Mouse (Mus musculus) monocyte, adult 5-6 weeks (primary cell): ENCODE measurements around the gene Rem1. TPM values are rescaled to one million over a fixed set of nuclear protein-coding genes. Genes with fewer than 3 reads are reported as not detected.

Experiments used
- ATAC-seq: fragments of 153-309, 156-312 bp; replicated peaks from 2 replicates; pipeline ENCODE4 v1.8.0; 2017; ENCODE audit warnings: mild to moderate bottlenecking; ENCODE audit not compliant: low TSS enrichment, insufficient number of reproducible peaks, severe bottlenecking, poor library complexity, low FRiP score
- total RNA-seq: library from RNA; stranded (forward); fragments of 200-1000, 200-491, 200-594 nt; gene quantifications from 3 replicates; pipeline ENCODE4 v1.2.3, GENCODE M21; 2017

Gene Rem1
- 0.68 to 0.75 TPM in 2 of 3 replicates, not detected in the other for total RNA-seq

DNA sequence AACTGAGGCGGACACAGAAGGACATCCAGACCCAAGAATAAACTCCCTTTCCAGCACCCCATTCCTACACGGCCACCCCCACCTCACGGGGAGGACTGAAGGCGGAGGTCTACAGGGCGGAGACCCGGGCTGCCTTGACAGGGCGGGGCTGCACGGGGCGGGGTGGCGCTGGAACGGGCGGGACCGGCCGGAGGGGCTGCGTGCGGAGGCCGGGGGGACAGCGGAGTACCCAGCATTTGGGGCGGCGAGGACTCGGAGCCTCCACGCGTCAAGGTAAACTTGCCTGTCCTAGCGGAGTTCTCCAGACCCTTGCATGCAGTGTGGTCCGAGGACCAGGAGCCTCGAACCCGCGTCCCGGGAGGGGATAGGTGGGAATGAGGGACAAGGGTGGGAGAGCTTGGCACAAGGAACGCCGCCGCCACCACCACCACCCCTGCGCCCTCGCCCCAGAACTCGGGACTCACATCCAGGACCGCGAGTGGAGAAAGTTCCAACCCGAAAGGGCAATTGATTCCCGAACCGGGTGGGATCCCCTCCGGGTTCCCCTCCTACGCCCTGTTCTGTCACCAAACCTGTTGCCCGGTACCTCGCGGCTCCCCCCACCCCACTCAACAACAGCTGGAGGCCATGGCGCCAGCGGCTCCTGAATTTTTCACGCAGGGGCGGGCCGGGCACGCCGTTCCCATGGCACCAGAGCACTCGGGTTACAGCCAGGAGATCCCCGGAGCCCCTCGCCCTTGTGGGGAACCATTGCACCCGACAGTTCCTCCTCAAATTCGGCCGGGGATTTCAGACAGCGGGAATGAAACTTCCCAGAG, at the start of gene Rem1:
Rem1 (plus strand) TSS at position 178 of the 818 bp plus-strand sequence.
- ATAC-seq, result no peak

DNA sequence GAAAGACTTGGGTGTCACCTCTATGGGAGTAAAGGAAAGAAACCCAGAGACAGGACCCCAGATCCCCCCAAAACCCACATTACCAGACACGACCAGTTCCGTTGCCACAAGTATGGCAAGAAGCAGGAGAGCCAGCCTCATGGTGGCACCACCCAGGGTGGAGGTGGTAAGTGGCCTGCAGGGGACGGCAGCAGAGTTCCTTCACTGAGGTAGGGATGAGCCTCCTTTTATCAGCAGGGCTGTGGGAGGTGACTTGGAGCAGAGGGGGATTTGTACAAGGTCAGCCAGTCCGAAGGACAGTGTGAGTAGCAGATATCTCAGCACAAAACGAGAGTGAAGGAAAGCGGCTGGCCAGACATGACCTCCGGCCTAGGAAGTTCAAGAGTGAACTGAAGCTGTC, 46.6 kb upstream of the Rem1 start, which contains the start of gene Defb19:
Defb19 (minus strand) TSS at position 206 of the 400 bp plus-strand sequence.
- ATAC-seq, result no peak

DNA sequence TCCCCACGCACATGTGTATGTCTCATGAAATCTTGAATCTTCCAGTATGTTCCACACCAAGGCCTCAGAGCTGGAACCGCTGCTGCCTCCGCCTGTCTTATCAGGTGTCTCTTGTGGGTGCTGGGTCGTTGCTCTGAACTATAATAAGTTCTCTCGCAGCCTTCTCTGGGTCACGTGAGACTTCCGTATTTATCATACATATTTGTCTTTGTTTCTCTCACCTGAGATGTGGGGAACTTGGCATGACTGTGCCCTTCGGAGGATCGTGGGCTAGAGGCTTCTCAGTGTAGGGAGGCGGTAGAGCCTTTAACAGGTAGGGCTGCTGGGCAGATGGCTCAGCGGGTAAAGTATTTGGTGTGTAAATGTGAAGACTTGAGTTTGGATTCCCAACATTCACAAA, 46.1 kb upstream of the Rem1 start:
- ATAC-seq, result no peak

DNA sequence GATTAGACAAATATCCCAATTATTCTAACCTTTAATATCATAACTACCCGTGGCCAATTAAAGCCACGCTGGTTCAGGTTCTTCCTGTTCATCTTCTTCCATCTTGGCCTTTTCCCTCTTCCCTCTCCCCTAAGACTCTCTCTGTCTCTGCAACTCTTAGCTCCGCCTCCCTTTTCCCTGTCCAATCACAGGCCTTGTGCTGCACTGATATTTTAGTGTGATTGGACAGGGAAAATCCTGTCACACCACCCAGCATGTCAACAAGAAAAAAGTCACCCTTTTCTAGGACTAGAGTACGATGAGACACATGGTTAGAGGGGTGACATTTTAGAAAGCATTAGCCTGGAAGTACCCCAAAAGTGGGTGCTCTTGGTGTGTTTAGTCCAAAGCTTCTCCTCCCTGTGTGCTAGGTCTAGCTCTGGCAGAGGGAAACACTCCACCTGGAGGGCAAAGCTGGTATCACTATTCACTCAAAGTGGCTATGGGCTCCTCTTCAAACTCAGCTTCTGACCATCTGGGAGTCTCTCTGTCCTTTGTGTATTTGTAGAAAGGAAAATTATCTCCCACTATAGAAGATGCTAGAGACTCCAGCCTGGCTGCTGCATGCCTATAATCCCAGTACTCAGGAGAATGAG, 39.7 kb upstream of the Rem1 start:
- no peak for ATAC-seq

DNA sequence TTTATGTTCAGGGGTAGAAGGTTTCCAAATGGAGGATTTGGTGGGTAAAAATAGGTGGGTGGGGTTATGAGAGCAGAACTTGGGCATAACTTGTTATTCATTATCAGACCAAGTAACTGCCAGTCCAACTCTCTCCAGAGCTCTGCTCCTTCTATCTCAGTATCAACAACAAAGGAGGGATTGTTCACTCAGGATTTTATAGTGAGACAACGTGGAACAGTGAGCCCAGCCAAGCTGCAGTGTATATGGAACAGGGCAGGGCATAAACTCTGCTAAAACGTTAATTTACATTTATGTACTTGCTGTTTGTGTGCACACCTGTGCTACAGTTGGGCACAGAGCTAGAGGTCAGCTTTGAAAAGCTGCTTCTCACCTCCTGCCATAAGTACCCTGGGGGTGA, 38.3 kb upstream of the Rem1 start:
- ATAC-seq, result no peak

DNA sequence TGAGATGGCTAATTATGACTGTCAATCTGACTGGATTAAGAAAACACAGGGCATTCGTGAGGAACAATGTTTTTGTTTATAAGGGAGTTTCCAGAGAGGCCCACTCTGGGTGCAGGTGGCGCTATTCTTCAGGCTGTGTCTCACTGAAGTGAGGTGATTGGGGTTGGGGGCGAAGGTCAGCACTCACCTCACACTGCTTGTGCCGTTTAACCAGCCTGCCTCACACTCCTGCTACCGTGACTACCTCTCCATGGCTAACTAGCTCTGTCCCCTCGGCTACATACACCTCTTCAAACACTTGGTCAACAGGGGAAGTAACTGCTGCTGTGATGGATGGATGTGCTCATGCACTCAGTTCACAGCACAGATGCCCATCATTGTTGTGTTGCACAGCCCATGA, 37.7 kb upstream of the Rem1 start:
- ATAC-seq, result no peak

DNA sequence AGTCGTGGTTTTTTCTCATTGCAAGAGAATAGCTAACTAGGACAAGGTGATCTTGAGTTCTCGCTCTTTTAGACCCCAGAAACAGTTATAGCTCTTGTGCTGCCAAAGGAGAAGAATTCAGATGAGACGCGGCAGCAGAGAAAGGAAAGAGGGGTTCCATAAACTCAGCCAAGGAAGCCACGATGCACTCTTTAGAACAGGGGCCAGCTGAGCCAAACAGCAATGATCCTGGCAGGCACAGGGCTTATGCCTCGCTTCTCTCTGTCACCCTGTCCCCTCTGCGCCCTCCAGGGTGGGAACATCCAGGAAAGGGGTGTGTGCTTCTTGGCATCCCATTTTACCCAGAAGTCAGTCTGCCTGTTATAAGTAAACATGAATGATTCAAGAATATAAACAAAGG, 27.5 kb upstream of the Rem1 start, which contains the start of gene Defb45:
Defb45 (minus strand) TSS at position 101 of the 400 bp plus-strand sequence.
- no peak for ATAC-seq

DNA sequence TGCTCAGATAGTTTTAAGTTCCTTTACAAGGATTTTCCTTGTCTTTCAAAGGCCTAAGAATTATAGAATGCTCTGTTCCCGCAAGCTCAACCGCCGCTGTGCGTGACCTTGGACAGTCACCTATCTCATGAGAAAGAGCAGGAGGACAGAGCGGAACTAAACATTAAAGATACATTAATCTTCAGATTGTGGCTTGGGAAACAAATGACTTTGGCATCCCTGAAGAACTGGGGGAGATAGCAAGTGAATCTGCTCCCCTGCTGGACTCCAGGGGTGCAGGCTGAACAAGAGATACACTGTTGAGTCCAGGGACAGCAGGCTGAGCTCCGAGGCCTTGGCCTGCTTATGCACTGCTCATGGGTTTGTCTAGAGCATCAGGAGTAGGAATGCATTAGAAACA, 26.7 kb upstream of the Rem1 start:
- no peak for ATAC-seq

DNA sequence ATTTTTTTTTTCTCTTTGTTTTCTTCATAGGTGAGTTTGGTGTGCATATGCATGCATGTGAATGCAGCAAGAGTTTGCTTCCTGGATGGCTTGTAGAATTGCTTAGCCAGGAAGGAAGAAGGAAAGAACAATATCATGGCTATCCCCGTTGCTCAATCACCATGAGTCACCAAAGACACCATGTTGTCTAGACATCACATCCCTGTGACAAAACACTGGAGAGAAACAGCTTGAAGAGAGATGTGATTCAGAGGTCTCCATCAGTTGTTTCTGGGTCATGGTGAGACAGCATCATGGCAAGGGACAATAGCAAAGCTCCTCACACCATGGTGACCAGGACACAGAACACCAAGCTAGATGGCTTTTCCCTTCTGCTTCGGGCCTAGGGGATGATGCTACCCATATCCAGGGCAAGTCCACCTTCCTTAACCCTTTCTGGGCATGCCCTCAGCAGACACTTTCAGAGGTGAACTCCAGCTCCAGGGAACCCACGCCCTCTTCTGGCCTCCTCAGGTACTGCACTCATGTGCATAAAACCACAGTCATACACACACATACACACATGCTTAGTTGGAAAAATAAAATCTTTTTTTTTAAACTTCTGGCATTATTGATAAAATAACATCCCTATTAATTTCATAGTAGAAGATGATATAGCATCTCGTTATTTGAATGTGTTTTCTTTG, 25.3 kb upstream of the Rem1 start:
- ATAC-seq, result no peak

DNA sequence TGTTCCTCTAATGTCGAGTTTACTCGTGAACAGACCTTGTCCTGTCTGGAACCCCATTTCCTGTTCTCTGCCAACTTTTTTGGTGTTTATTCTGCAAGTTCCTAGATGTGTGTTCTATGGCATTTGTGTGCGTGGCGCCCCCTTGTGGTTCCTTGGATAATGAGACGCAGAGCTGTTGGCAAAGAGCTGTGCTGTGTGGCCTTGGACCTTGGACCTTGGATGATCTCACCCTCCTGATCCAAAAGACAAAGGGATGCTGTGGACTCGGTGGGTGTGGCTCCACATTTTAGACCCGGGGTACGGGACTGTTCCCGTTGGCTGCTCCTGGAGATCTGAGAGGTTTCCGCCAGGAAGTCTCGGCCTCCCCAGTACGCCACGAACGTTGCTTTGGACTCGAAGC, 22.7 kb upstream of the Rem1 start, which contains the start of gene Defb36:
Defb36 (plus strand) TSS at position 271 of the 400 bp plus-strand sequence.
- no peak for ATAC-seq

DNA sequence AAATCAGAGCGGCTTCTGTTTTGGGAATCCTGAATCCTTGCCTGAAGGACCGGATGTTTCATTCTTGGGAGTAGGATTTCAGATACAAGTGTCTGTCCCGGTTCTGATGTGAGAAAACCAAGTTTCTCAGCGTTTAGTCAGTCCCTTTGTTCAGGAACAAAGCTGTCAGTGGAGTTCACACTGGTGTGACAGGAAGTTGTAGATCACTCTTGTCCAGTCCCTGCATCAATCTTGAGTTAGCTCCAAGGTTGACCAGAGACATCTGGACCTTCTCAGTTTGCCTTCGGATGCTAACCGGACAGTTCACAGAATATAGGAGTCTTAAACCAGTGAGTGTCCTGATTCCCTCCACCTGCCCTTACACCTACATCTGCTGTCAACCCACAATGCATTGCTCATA, 19.0 kb upstream of the Rem1 start:
- no peak for ATAC-seq

DNA sequence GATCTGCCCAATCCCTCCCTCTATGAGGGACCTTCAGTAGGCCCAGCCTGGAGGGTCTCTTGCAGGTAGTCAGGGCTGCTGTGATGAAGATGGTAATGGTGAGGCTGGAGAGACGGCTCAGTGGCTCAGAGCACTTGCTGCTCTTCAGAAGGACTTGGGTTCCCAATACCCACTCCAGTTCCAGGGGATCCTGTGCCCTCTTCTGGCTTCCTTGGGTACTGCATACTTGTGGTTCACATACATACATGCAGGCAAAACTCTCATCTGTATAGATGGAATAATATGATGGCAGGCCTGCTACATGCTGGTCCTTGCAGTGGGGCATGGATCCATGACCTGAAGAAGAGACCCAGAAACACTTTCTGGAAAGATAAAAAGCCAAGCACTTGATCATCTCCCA, 18.0 kb upstream of the Rem1 start:
- no peak for ATAC-seq

DNA sequence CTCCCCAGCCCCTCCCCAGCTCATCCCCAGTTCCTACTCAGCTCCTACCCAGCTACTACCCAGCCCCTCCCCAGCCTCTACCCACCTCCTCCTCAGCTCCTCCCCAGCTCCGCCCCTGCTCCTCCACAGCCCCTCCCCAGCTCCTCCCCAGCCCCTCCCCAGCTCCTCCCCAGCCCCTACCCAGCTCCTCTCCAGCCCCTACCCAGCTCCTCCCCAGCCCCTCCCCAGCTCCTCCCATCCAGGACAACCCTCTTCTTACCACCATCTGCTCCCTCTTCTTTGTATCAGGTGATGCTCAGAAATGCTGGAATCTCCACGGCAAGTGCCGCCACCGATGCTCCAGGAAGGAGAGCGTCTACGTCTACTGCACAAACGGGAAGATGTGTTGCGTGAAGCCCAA, 14.6 kb upstream of the Rem1 start:
- ATAC-seq, result no peak

DNA sequence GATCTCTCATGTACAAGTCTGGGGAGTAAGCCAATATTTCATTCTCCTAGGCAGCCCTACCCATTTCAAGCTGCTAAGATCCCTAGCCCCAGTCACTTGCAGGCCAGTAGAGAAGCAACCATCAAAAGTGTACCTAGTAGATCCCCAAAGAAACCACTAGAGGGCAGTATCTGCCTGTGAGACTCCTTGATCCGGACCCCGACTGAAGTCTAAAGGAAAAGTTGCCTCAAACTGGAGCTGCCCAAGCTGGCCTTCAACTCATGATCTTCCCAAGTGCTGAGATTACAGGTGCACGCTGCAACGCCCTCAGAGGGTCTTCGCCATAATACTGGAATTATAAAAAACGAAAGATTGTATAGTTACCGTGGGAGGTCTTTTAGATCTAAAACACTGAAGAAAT, 11.2 kb upstream of the Rem1 start:
- ATAC-seq, result peak; percentile 66

DNA sequence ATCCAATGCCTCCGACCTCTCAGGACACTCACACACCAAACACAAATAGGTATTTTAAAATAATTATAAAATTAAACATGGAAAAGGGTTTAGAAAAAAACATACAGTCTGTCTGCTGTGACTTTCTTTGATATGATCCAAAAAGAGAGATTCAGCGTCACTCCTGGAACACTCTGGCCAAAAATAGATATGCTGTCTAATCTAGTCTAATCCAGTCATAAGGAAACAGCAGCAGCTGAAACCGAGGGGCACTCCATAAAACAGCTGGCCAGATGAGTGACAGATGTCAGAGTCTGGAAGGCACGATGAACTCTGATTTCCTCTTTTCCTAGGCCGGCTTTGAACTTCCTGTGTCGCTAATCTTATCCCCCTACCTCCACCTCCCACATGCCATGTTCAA, 10.3 kb upstream of the Rem1 start:
- ATAC-seq, result no peak

DNA sequence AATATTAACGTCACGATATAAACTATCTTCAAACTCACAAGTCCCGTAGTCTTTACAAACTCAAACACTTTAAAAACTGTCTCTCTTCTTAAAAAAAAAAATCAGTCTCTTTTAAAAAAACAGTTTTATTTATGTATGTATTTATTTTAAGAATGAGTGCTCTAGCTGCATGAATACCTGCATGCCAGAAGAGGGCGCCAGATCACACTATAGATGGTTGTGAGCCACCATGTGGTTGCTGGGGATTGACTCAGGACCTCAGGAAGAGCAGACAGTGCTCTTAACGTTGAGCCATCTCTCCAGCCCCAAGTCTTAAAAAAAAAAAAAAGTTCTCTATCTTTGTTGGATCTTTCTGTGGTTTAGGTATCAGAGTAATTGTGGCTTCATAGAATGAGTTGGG, 9.4 kb upstream of the Rem1 start:
- no peak for ATAC-seq

DNA sequence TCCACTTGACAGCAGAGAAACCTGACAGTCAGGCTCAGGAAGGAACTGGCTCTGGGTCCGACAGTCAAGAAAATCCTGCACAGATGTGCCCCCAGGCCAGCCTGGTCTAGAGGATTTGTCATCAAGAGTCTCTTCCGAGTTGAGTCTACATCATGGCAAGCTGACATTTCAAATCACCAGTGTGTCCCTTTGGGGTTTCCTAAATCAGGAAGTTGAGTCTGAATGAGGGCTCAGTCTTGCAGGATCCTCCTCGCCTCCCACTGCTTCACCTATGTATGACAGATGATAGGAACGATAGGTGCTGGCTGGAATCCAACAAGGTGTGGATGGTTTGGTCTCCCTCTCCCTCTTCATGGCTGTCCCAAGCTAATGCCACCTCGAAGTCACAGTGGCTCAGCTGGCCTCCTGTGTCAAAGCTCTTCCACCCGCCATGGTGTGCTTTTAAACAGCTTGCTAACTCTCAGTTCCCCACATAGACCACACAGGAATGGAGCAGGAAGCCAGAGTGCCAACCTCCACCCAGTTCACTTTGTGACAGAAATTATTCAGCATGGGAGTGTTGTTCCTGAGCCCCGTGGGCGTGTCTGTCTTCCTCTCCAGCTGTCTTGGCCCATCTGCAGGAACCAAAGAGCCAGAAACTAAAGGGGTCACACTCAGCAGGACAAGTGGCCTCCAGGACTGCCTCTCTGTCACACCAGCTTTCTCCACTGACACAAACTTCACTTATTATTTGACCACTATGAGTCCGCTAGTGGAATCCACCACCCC, 6.2 kb upstream of the Rem1 start:
- peak; percentile 77 for ATAC-seq

DNA sequence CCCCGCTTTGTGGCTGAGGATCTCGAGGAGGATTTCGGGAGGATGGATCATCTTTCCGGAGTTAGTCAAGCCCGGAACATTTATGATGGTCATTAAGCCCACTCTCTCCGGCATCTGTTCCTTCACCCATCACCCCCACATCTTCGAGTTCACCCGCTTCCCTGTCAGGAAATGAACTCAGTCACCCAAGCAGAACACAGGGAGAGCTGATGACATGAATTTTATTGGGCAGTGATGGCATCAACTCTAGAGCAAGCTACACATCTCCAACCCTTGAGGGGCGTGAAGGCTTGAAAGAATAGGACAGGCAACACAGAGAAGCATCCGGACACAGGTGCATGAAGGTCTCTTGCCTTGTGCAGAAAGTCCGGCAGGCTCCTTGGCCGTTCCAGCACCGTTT, 4.6 kb upstream of the Rem1 start:
- no peak for ATAC-seq

DNA sequence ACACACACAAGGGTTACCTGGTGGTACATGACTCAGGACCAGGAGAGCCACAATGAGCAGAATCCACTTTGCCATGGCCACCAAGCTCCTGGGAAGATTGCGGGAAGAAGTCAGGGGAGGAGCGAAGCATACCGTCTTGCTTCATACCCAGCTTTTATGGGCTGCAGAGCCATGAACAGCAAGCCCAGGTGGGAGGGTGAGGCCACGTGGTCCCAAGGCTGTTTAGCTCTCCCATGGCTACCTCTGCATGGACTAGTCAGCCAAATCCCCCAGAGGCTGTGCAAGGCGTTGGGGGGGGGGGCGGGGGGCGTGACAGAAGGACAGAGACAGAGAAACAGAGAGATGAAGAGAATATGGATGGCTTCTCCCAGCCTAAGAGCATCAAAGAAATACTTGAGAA, 3.8 kb upstream of the Rem1 start, which contains the start of gene Defb25:
Defb25 (minus strand) TSS at position 101 of the 400 bp plus-strand sequence.
- no peak for ATAC-seq
